14 mouse cellular contexts compared by ENCODE assay signal in the genomic region with DNA sequence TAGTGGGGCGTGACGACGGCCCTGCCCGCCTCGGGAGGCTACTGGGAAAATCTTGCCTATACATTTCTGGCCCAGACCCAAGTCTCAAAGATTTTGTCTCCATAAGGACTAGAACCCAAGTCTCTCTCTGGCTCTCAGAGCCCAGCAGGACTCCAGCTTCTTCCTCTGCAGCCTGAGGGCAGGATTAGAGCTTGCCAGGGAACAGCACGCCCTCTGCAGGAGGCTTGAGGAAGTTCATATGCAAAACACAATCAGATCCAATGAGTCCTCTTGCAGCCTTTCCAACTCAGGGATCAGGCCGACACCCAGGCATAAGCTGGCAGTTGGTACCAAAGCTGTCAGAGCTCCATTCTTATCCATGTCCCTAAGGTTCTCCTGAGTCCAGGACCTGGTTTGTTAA.
DNase-seq lines count a peak whose midpoint lies in the region; TF ChIP-seq lines count a peak whose summit lies in the region.
"Had no signal": no experiment of that assay in that cellular context is flagged by ENCODE, and none has a peak within 500 bp of the region (broad histone marks: within the 10 kb centered on the region; RNA-seq: fewer than 3 reads in every experiment).

No protein-coding gene starts in this region.

- H3K4me3 ChIP-seq in kidney, adult 2 months (ENCODE audit: insufficient read depth, low read depth, low read length): no peak overlapping the region
- H3K4me3 ChIP-seq: forebrain, embryonic 13.5 days; heart, embryonic 13.5 days; intestine, embryonic 15.5 days had no signal

- TF ChIP-seq CTCF in kidney, adult 2 months (conservative IDR thresholded peaks at IDR 0.05; ENCODE audit: insufficient read depth, insufficient read length, low read depth, low read length): peak; percentile 33

- no peaks in the 10 kb centered on the region for H3K4me1 ChIP-seq in kidney, adult 2 months (ENCODE audit: control insufficient read depth, insufficient read depth, low read length)
- H3K4me1 ChIP-seq: intestine, embryonic 15.5 days had no signal

- intact Hi-C loops in heart, postnatal 36 days (cut with DNase I): no loop called here

- no peak for TF ChIP-seq POLR2A in kidney, adult 2 months (IDR thresholded peaks at IDR 0.05; ENCODE audit: low read depth, low read length)

- 38% methylated on average over 7 of the region's 7 CpGs for WGBS in kidney, adult 2 months

- H3K36me3 ChIP-seq in kidney, adult 2 months (ENCODE audit: control insufficient read depth, insufficient read depth, low read length): no peaks in the 10 kb centered on the region
- H3K36me3 ChIP-seq: heart, embryonic 13.5 days; intestine, embryonic 15.5 days had no signal

- H3K27me3 ChIP-seq in kidney, adult 2 months (replicated peaks; ENCODE audit: control insufficient read depth, insufficient read depth, low read length): no peaks in the 10 kb centered on the region
- H3K27me3 ChIP-seq: intestine, embryonic 15.5 days had no signal

- H3K27ac ChIP-seq in kidney, adult 2 months (ENCODE audit: insufficient read depth, low read depth, low read length): no peak overlapping the region
- H3K27ac ChIP-seq: forebrain, embryonic 13.5 days; heart, embryonic 13.5 days; intestine, embryonic 15.5 days had no signal

- peak; percentile 52 for DNase-seq in cerebellum, adult 11-12 months
- DNase-seq in cerebellum, adult 18-20 months: no peak
- no peak for DNase-seq in kidney, adult 2 months
- DNase-seq in kidney, postnatal 14 days: no peak
- peak; percentile 21 for DNase-seq in 416B (ENCODE audit: low read depth)
- DNase-seq in brain, adult 2 months (ENCODE audit: low read depth, low spot score): peak; percentile 44
- no peak for DNase-seq in urinary bladder, postnatal 14 days (ENCODE audit: low spot score)
- DNase-seq in heart, postnatal 36 days: no peak
- DNase-seq: lung, postnatal 14 days; right cerebral cortex, postnatal 25 days; thymus, adult 18-20 months had no signal

Comparison
In these comparisons a context has a peak if more than half of its experiments do, and no peak if none do; other contexts are left out.
1. DNase-seq: peak in cerebellum, adult 11-12 months (single experiment), 416B (single experiment) and brain, adult 2 months (single experiment); none in cerebellum, adult 18-20 months (0 of 2), kidney, adult 2 months (single experiment), kidney, postnatal 14 days (single experiment), urinary bladder, postnatal 14 days (single experiment) and heart, postnatal 36 days (0 of 2).